ENCODE assay signal across 10 mouse cellular contexts in genomic region chr6:85511286-85512055, GRCm38 (mm10). TPM values are rescaled to one million over a fixed set of nuclear protein-coding genes. Genes with fewer than 3 reads are reported as not detected.
DNase-seq lines count a peak whose midpoint lies in the region; ATAC-seq and TF ChIP-seq lines count a peak whose summit lies in the region.
"Had no signal": no experiment of that assay in that cellular context is flagged by ENCODE, and none has a peak within 500 bp of the region (broad histone marks: within the 10 kb centered on the region; RNA-seq: fewer than 3 reads in every experiment).

No protein-coding gene starts in this region.

- ATAC-seq in embryonic facial prominence, embryonic 12.5 days (ENCODE audit: insufficient number of reproducible peaks, insufficient read depth, low FRiP score, low TSS enrichment): no peak

- H3K36me3 ChIP-seq in embryonic facial prominence, embryonic 12.5 days: no peaks in the 10 kb centered on the region
- no peaks in the 10 kb centered on the region for H3K36me3 ChIP-seq in thymus, adult 2 months (ENCODE audit: control insufficient read depth, insufficient read depth, low read length)

- peak overlapping the region; percentile 24; the same call in 1 of the 2 replicates for H3K9ac ChIP-seq in embryonic facial prominence, embryonic 12.5 days

- peak overlapping the region; percentile 76 for H3K4me2 ChIP-seq in embryonic facial prominence, embryonic 12.5 days (replicated peaks)

- H3K9me3 ChIP-seq in embryonic facial prominence, embryonic 12.5 days: no peaks in the 10 kb centered on the region

- H3K4me3 ChIP-seq in layer of hippocampus, adult 2 months: peak overlapping the region; percentile 63
- peak overlapping the region; percentile 44 for H3K4me3 ChIP-seq in embryonic facial prominence, embryonic 12.5 days
- no peak overlapping the region for H3K4me3 ChIP-seq in thymus, adult 2 months (ENCODE audit: control insufficient read depth, insufficient read depth, low read length)

- intact Hi-C loops in heart, postnatal 14 days (cut with DNase I): no loop called here

- DNase-seq in layer of hippocampus, adult 2 months (ENCODE audit: low spot score in 2 of 2): no peak
- DNase-seq in layer of hippocampus, adult 11-12 months (ENCODE audit: low spot score): no peak
- peak; percentile 59 to 77 for DNase-seq in heart, postnatal 14 days
- peak; percentile 28 to 47 for DNase-seq in kidney, postnatal 25 days
- DNase-seq in lung, postnatal 10 days: peak; percentile 74
- DNase-seq in ovary, postnatal 36 days (ENCODE audit: low spot score): peak; percentile 63
- DNase-seq in thymus, adult 2 months: no peak

- no peak for TF ChIP-seq POLR2A in thymus, adult 2 months (IDR thresholded peaks at IDR 0.05; ENCODE audit: control insufficient read depth, extremely low read depth, insufficient read depth, low read length, poor library complexity)

- no peak for TF ChIP-seq CTCF in layer of hippocampus, adult 2 months (conservative IDR thresholded peaks at IDR 0.05)
- no peak for TF ChIP-seq CTCF in thymus, adult 2 months (IDR thresholded peaks at IDR 0.05; ENCODE audit: borderline replicate concordance, control insufficient read depth, extremely low read depth, insufficient read depth, low read length, poor library complexity)

- H3K27me3 ChIP-seq in embryonic facial prominence, embryonic 12.5 days: peaks cover 89% of the 10 kb centered on the region
- peaks cover 13% of the 10 kb centered on the region for H3K27me3 ChIP-seq in thymus, adult 2 months (ENCODE audit: control insufficient read depth, insufficient read depth, low read length)

- peak overlapping the region; percentile 93 for H3K27ac ChIP-seq in layer of hippocampus, adult 2 months
- H3K27ac ChIP-seq in embryonic facial prominence, embryonic 12.5 days: no peak overlapping the region
- no peak overlapping the region for H3K27ac ChIP-seq in thymus, adult 2 months (ENCODE audit: control insufficient read depth, insufficient read depth, low read length)

- WGBS in embryonic facial prominence, embryonic 12.5 days: under 1% methylated on average over 86 of the region's 88 CpGs
- WGBS in thymus, adult 2 months: 3% methylated on average over 88 of the region's 88 CpGs

- H3K4me1 ChIP-seq in embryonic facial prominence, embryonic 12.5 days: peaks cover 29% of the 10 kb centered on the region
- peaks cover 8% of the 10 kb centered on the region; the same call in 1 of the 2 replicates for H3K4me1 ChIP-seq in thymus, adult 2 months (replicated peaks; ENCODE audit: control insufficient read depth, insufficient read depth, low read length)

RNA-seq across cellular contexts. Expression of gene Egr4, which starts 1.9 kb away (rescaled TPM):
- 10 to 100 TPM; 20.5 to 27.6 TPM for total RNA-seq in layer of hippocampus, adult 2 months (2021)
- polyA plus RNA-seq in embryonic facial prominence, embryonic 12.5 days (2016; fragmentation: Nextera tagmentation; extraction: Ambion mirVana): not detected in 2 replicates
- not detected for total RNA-seq in heart, postnatal 14 days (2021)
- 0.12 and 0.19 TPM in 2 replicates for polyA plus RNA-seq in thymus, adult 2 months (2012; rRNA removed)
- total RNA-seq: MEL had no signal
- polyA plus RNA-seq: small intestine, adult 2 months had no signal

RNA-seq across cellular contexts. Expression of gene Fbxo41, which starts 8.7 kb away (rescaled TPM):
- total RNA-seq in layer of hippocampus, adult 2 months (2021): 10 to 100 TPM; 84.7 to 90.8 TPM
- polyA plus RNA-seq in embryonic facial prominence, embryonic 12.5 days (2016; fragmentation: Nextera tagmentation; extraction: Ambion mirVana): 0.82 and 0.83 TPM in 2 replicates
- total RNA-seq in heart, postnatal 14 days (2021): not detected
- 0.03 and 0.04 TPM in 2 replicates for polyA plus RNA-seq in thymus, adult 2 months (2012; rRNA removed)

RNA-seq across cellular contexts. Expression of gene Pradc1, which starts 59.7 kb away (rescaled TPM):
- 10 to 100 TPM; 13.1 to 18.2 TPM for total RNA-seq in layer of hippocampus, adult 2 months (2021)
- polyA plus RNA-seq in embryonic facial prominence, embryonic 12.5 days (2016; fragmentation: Nextera tagmentation; extraction: Ambion mirVana): 29.5 and 33.5 TPM in 2 replicates
- total RNA-seq in heart, postnatal 14 days (2021): 10 to 100 TPM; 14.3 to 15.5 TPM
- 41.5 and 42.6 TPM in 2 replicates for polyA plus RNA-seq in thymus, adult 2 months (2012; rRNA removed)

Comparison
In these comparisons a context has a peak if more than half of its experiments do, and no peak if none do; other contexts are left out.
1. DNase-seq: peak in heart, postnatal 14 days (2 of 2), kidney, postnatal 25 days (2 of 2), lung, postnatal 10 days (single experiment) and ovary, postnatal 36 days (single experiment); none in layer of hippocampus, adult 2 months (0 of 2), layer of hippocampus, adult 11-12 months (single experiment) and thymus, adult 2 months (single experiment).
2. RNA of gene Egr4, which starts 1.9 kb away (total RNA-seq): 20.5 to 27.6 TPM in layer of hippocampus, adult 2 months; not detected in heart, postnatal 14 days; every median in the first group is over 10 times any median in the second.
3. RNA of gene Fbxo41, which starts 8.7 kb away (total RNA-seq): 84.7 to 90.8 TPM in layer of hippocampus, adult 2 months; not detected in heart, postnatal 14 days; every median in the first group is over 10 times any median in the second.